Mouse (Mus musculus) activated CD4-positive, CD25-positive, alpha-beta regulatory T cell, adult 4 months (primary cell): ENCODE measurements at regions not wholly inside any gene's neighbourhood (a gene's known extent, or its start where the extent isn't known, plus 50 kb on each side); places are given as distances from the start of the nearest gene placed in this dataset.

ENCODE experiments used
- ATAC-seq: one replicate; pipeline ENCODE4 v1.8.0; 2017

DNA sequence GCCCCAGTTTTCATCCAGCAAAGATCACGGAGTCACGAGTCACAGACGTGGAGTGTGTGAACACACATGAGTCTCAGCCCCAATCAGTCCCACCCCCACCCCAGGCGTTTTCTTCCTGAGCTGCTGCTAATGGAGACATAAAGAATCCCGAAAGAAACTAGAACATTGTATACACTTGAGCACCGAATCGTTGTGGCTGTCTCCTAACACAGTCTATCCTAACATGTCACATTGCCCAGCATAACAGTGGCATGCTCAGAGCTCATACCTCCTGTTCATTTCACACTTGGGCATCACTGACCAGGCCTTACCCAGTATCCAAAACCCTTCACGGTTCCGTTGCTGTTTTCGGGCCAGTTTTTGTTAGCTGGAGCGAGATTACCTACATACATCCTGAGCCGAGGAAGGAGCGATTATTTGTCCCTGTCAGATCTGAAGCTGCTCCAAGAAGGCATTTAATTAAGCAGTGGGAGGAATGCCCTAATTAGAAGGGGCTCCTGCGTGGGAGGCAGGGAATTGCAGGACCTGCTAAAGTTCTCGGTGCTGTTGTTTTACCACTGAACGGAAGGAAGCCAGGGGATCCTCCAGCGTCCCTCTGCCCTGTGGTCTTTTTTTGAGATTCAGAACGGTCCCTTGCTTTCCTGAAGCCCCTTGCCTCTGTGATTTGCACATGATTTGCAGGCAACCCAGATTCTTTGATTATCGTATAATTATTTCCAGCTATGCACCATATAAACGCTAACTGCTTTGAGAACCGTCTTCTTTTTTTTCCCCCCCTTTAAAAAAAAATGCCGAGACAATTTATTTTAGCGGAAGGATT, 53.4 kb upstream of the Nap1l1 start:
- ATAC-seq, result no peak

DNA sequence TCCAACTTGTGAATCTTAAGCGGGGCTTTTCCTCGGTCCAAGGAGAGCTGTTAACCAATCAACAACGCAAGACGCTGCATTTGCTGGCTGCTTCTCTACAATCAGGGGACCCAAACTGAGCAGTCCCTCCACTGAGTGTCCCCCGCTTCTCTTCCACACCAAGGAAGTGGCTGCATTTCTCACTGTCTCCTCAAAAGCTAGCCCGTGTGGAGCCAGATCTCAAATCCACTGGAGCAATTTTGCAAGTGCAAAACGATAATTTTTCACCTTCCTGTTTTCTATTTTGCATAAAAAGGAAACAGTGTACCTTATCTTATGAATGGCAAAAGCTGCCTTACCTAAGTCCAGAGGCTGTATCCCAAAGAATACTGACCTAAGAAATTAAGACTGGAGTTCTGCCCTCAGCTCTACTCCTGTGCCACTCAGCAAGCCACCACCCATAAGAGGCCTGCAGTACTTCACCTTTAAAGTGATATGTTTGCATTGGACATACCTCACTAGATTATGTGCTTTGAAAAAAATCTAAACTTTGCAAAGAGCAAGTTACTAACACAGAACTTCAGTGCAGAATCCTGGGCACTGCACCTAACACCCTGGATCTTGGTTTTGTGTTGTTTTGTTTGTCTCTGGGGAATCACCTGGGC, 52.7 kb upstream of the Nap1l1 start:
- no peak for ATAC-seq

DNA sequence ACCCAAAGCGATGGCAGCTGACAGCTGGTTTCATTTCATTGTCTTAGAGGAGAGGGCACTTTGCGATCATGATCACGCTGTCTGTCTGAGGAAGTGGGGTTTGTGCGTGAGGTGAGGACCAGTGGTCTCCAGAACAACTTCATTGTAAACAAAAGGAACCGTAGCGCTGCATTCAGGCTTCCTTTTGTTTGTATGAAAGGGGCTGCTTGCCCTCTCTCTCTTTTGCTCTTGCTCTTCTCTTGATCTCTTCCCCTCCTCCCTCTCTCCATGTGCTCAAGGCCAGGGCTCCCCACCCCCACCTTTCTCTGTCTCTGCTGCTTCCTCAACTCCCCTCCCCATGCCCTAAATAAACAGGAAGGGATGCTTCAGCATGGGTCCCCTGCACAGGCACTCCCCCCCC, 51.0 kb upstream of the Nap1l1 start:
- ATAC-seq, result peak; percentile 20

DNA sequence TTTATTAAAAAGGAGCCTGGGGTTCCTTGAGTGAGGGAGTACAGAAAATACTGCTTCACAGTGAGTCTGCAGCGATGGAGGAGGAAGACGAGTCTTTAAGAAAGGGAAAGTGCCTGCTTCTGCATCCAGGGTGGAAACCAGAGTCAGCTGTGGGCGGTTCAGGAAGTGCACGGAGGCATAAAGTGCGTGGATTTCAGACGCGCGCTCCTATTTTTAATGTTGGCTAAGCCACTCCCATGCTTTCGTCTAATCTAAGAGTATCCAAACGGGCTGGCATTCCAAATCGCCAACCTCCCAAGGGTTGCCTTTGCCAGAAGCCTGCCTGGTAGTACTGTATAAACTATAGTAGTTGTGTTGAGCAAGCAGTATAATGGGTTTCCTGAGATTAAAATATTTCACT, 50.4 kb upstream of the Nap1l1 start:
- peak; percentile 81 for ATAC-seq
